8 mouse cellular contexts compared by ENCODE assay signal in genomic region chr3:144692052-144692451, GRCm38 (mm10). TPM values are rescaled to one million over a fixed set of nuclear protein-coding genes. Genes with fewer than 3 reads are reported as not detected.
DNase-seq lines count a peak whose midpoint lies in the region; ATAC-seq lines count a peak whose summit lies in the region.

No protein-coding gene starts in this region.

- no peak overlapping the region for H3K4me3 ChIP-seq in intestine, embryonic 16.5 days (ENCODE audit: low read length)

- H3K9ac ChIP-seq in intestine, embryonic 16.5 days (ENCODE audit: low read depth, low read length) = no peak overlapping the region

- no peak overlapping the region for H3K27ac ChIP-seq in intestine, embryonic 16.5 days (ENCODE audit: low read length)

- H3K4me1 ChIP-seq in intestine, embryonic 16.5 days (ENCODE audit: control insufficient read depth, insufficient read depth, low read length) = no peaks in the 10 kb centered on the region

- H3K36me3 ChIP-seq in intestine, embryonic 16.5 days (ENCODE audit: control insufficient read depth, insufficient read depth, low read length) = peaks cover 12% of the 10 kb centered on the region

- no peaks in the 10 kb centered on the region for H3K9me3 ChIP-seq in intestine, embryonic 16.5 days (ENCODE audit: control insufficient read depth, low read length)

- peak; percentile 57 for DNase-seq in embryo, embryonic 10 days (ENCODE audit: low spot score)
- DNase-seq in embryo, embryonic 9.5 days (ENCODE audit: extremely low spot score) = no peak
- DNase-seq in thymus, postnatal 0 days (ENCODE audit: low spot score) = peak; percentile 48
- no peak for DNase-seq in thymus, postnatal 10 days (ENCODE audit: low spot score in 2 of 2)
- no peak for DNase-seq in adrenal gland, postnatal 10 days
- no peak for DNase-seq in left cerebral cortex, adult 18-20 months (ENCODE audit: low spot score in 2 of 2)
- no peak for DNase-seq in thymus, postnatal 36 days

- WGBS in intestine, embryonic 16.5 days = 46% methylated on average over 3 of the region's 3 CpGs

- no peak overlapping the region for H3K4me2 ChIP-seq in intestine, embryonic 16.5 days (ENCODE audit: low read depth, low read length)

- H3K27me3 ChIP-seq in intestine, embryonic 16.5 days (replicated peaks; ENCODE audit: control insufficient read depth, insufficient read depth, low read length) = no peaks in the 10 kb centered on the region

- peak; percentile 37; the same call in 1 of the 2 replicates for ATAC-seq in intestine, embryonic 16.5 days

RNA-seq across cellular contexts. Expression of gene Sh3glb1, which starts 28.1 kb away (rescaled TPM):
- 158 and 162 TPM in 2 replicates for polyA plus RNA-seq in thymus, postnatal 0 days (2015; fragmentation: Nextera tagmentation; extraction: Ambion mirVana)
- polyA plus RNA-seq in intestine, embryonic 16.5 days (2015; fragmentation: Nextera tagmentation; extraction: Ambion mirVana) = 77.9 and 89.1 TPM in 2 replicates
- 100 to 1,000 TPM; 271 to 286 TPM for total RNA-seq in adrenal gland, postnatal 10 days (2021)
- 10 to 100 TPM; 56.7 to 59.3 TPM for total RNA-seq in left cerebral cortex, adult 18-20 months (2021)

Comparison
In these comparisons a context has a peak if more than half of its experiments do, and no peak if none do; other contexts are left out.
1. DNase-seq: peak in embryo, embryonic 10 days (single experiment) and thymus, postnatal 0 days (single experiment); none in embryo, embryonic 9.5 days (single experiment), thymus, postnatal 10 days (0 of 2), adrenal gland, postnatal 10 days (single experiment), left cerebral cortex, adult 18-20 months (0 of 2) and thymus, postnatal 36 days (0 of 2).
2. RNA of gene Sh3glb1, which starts 28.1 kb away (total RNA-seq): 271 to 286 TPM in adrenal gland, postnatal 10 days; 56.7 to 59.3 TPM in left cerebral cortex, adult 18-20 months; every median in the first group is over 4 times any median in the second.